Mouse (Mus musculus) forebrain, embryonic 16.5 days (tissue): ENCODE data around the gene Cacna2d3. TPM values are rescaled to one million over a fixed set of nuclear protein-coding genes. Genes with fewer than 3 reads are reported as not detected.

Experiments used
- ATAC-seq: fragments of 200-750 bp; cut with Nextera tagmentation; 2 replicates; pipeline ENCODE4 v1.8.0; 2017; ENCODE audit warnings: mild to moderate bottlenecking, moderate library complexity
- H3K27ac ChIP-seq: fragments of 300-500 bp; sonication (generic); 2 replicates; pipeline ENCODE4 v1.5.1; 2014; ENCODE audit warnings: low read length, control low read depth
- H3K27me3 ChIP-seq: fragments of 300-500 bp; sonication (generic); replicated peaks from 2 replicates; pipeline ENCODE4 v1.6.1; 2014; ENCODE audit warnings: low read length; ENCODE audit not compliant: control insufficient read depth, insufficient read depth
- H3K36me3 ChIP-seq: fragments of 300-500 bp; sonication (generic); 2 replicates; pipeline ENCODE4 v1.6.1; 2014; ENCODE audit not compliant: control insufficient read depth, insufficient read depth
- H3K4me1 ChIP-seq: fragments of 300-500 bp; sonication (generic); replicated peaks from 2 replicates; pipeline ENCODE4 v1.6.1; 2014; ENCODE audit warnings: low read length; ENCODE audit not compliant: control insufficient read depth, insufficient read depth
- H3K4me2 ChIP-seq: fragments of 300-500 bp; sonication (generic); 2 replicates; pipeline ENCODE4 v1.6.1; 2014; ENCODE audit warnings: mild to moderate bottlenecking, low read length, control low read depth
- H3K4me3 ChIP-seq: fragments of 300-500 bp; sonication (generic); replicated peaks from 2 replicates; pipeline ENCODE4 v1.5.1; 2014; ENCODE audit warnings: mild to moderate bottlenecking, low read length, control low read depth
- H3K9ac ChIP-seq: fragments of 300-500 bp; sonication (generic); replicated peaks from 2 replicates; pipeline ENCODE4 v1.6.1; 2014; ENCODE audit warnings: low read depth, low read length, control low read depth
- H3K9me3 ChIP-seq: fragments of 300-500 bp; sonication (generic); 2 replicates; pipeline ENCODE4 v1.6.1; 2016; ENCODE audit warnings: low read length; ENCODE audit not compliant: control insufficient read depth
- WGBS: fragments of 180-500 bp; shearing (Covaris S2); extraction: QIAGEN DNeasy Blood & Tissue Kit; methylation state at CpG from one replicate; pipeline ENCODE4 v1.1.7; 2014; 5-methylcytosine and 5-hydroxymethylcytosine counted together
- polyA plus RNA-seq: library from polyadenylated mRNA; unstranded; fragments of >200 nt; fragmentation: Nextera tagmentation; extraction: Ambion mirVana; gene quantifications from 2 replicates; pipeline ENCODE4 v1.2.1, GENCODE M21; 2015

Gene Cacna2d3
- polyA plus RNA-seq, 1 experiment from 2014 or later, result 34.0 TPM

GRCm38 (mm10) chr14:29027276-29027675, 694.4 kb downstream of the Cacna2d3 start:
- Histone ChIP-seq H3K27ac (0 out of 2 replicates have a peak overlapping the region, but pooled peaks have one; percentile 22), H3K4me3 (no peak overlapping the region), H3K27me3 (no peaks in the 10 kb centered on the region), H3K36me3 (no peaks in the 10 kb centered on the region), H3K4me1 (peaks cover 27% of the 10 kb centered on the region), H3K9ac (no peak overlapping the region), H3K9me3 (no peaks in the 10 kb centered on the region), H3K4me2 (no peak overlapping the region)
- 86% methylated on average over 5 of the region's 5 CpGs for WGBS
- ATAC-seq, result no peak

DNA sequence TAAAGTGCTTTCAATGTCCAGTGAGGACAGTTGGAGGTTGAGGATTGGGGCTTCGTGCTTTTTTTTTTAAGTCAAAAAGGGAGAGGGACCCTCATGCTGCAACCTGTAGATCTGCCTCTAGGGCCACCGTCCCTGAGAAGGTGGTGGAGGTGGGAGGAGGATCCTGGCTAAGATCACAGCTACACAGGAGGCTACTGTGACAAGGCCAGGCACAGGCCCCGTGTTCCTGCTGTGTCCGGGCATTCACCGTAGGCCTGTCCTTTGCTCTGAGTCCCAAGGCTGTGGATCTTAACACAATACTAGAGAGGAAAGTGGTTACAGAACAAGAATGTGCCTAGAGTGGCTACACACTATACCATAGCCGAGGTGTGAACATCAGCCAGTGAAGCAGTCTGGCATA, 696.3 kb downstream of the Cacna2d3 start:
- H3K36me3 ChIP-seq, result no peaks in the 10 kb centered on the region
- no peaks in the 10 kb centered on the region for H3K27me3 ChIP-seq
- H3K9ac ChIP-seq, result no peak overlapping the region
- WGBS, result 87% methylated on average over 6 of the region's 6 CpGs
- no peak overlapping the region for H3K27ac ChIP-seq
- no peak overlapping the region for H3K4me3 ChIP-seq
- H3K4me1 ChIP-seq, result peaks cover 20% of the 10 kb centered on the region
- ATAC-seq, result no peak
- no peaks in the 10 kb centered on the region for H3K9me3 ChIP-seq
- no peak overlapping the region for H3K4me2 ChIP-seq

GRCm38 (mm10) chr14:29023246-29023645, 698.4 kb downstream of the Cacna2d3 start:
- Histone ChIP-seq H3K27ac (no peak overlapping the region), H3K27me3 (no peaks in the 10 kb centered on the region), H3K4me3 (no peak overlapping the region), H3K4me2 (no peak overlapping the region), H3K9ac (no peak overlapping the region), H3K9me3 (no peaks in the 10 kb centered on the region), H3K36me3 (no peaks in the 10 kb centered on the region), H3K4me1 (peaks cover 4% of the 10 kb centered on the region)
- WGBS, result 96% methylated on average over 4 of the region's 4 CpGs
- no peak for ATAC-seq

DNA sequence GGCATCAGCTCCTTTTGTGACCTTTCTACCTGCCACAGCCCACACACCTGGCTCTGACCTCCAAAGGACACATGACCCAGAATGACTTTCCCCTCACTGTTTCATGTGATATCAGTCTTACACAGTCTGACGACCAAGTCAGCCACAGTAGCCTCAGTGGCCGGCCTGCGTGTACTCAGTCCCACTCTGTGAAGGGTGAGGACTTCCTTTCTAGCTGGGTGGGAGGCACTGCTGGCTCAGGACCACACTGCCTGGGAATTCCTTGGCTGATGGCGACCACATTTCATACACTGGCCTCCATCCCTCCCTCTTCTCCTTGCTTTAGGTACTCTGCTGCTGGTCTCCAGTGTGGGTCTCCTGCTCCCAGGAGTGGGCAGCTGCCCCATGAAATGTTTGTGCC, 700.4 kb downstream of the Cacna2d3 start:
- Histone ChIP-seq H3K4me1 (no peaks in the 10 kb centered on the region; the same call in 1 of the 2 replicates), H3K36me3 (no peaks in the 10 kb centered on the region), H3K9me3 (no peaks in the 10 kb centered on the region), H3K27me3 (no peaks in the 10 kb centered on the region), H3K27ac (no peak overlapping the region), H3K9ac (no peak overlapping the region), H3K4me2 (no peak overlapping the region), H3K4me3 (no peak overlapping the region)
- WGBS, result 85% methylated on average over 4 of the region's 4 CpGs
- no peak for ATAC-seq

DNA sequence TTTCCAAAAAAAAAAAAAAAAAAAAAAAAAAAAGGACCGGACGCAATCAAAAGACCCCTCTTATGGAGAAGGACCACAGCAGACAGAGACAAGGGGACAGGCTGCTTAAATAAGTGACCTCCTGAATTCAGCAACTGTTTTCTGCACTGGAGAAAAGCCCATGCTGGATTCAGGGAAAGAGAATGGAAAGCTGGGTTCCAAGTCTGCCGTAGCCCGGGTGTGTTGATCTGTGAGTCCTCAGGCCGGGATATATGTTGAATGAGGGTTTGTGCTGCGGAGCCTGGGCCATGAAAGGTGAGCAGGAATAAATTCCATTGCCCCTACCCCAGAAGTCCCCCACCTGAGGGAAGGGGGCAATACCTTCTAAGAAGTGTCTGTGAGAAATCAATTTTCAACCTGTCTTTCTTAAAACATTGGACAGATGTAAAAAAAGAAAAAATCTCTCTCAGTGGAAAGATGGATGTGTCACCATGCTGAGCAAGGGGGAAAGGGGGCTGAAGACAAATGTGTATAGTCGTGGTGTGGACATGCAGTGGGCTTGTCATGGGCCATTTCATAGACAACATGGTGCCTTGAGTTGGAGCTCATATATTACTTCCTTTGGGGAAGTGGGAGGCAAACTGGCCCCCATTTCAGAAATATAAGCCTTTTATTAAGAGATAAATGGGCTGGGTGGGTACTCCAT, 703.2 kb downstream of the Cacna2d3 start:
- Histone ChIP-seq H3K27me3 (no peaks in the 10 kb centered on the region), H3K36me3 (no peaks in the 10 kb centered on the region), H3K4me1 (no peaks in the 10 kb centered on the region), H3K27ac (no peak overlapping the region), H3K4me3 (no peak overlapping the region), H3K9me3 (no peaks in the 10 kb centered on the region), H3K4me2 (no peak overlapping the region), H3K9ac (no peak overlapping the region)
- ATAC-seq, result no peak
- WGBS, result 17% methylated on average over 7 of the region's 7 CpGs

GRCm38 (mm10) chr14:29017883-29018282, 703.8 kb downstream of the Cacna2d3 start, which contains the start of gene Lrtm1:
TSS of gene Lrtm1 (plus strand) at chr14:29018208.
- H3K4me1 ChIP-seq, result no peaks in the 10 kb centered on the region
- ATAC-seq, result no peak

DNA sequence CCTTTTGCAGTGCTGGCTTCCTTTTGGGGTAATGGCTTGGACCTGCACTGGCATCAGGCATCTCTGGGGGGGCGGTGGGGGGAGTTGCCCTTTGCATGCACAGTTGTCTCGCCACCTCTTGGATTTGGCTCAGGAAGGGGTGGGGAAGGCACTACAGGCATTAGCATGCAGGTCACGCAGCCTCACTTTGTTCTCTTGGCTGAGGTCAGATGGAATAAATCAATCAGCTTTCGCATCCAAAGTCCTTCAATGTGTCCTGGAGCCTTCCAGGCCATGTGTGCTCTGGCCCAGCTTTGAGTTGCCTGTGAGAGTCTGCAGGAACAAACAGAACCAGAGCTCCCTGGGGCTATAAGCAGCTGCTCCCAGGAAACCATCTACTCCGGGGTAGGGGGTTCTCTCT, 705.8 kb downstream of the Cacna2d3 start:
- 25% methylated on average over 5 of the region's 5 CpGs for WGBS
- Histone ChIP-seq H3K9me3 (0 out of 2 replicates have a peak, but pooled peaks cover 2% of the 10 kb centered on the region), H3K4me1 (no peaks in the 10 kb centered on the region), H3K9ac (no peak overlapping the region), H3K4me2 (no peak overlapping the region), H3K36me3 (no peaks in the 10 kb centered on the region), H3K4me3 (no peak overlapping the region), H3K27me3 (no peaks in the 10 kb centered on the region), H3K27ac (no peak overlapping the region)
- ATAC-seq, result peak; percentile 54

More at GRCm38 (mm10) chr14:29017883-29018282, 703.8 kb downstream of the Cacna2d3 start, which contains the start of gene Lrtm1:
- Histone ChIP-seq H3K4me3 (no peak within 1 kb of the TSS), H3K27ac (no peak within 1 kb of the TSS), H3K9ac (no peak within 1 kb of the TSS), H3K4me2 (no peak within 1 kb of the TSS), H3K9me3 (no peaks in the 10 kb centered on the region), H3K36me3 (no peaks in the 10 kb centered on the region), H3K27me3 (no peaks in the 10 kb centered on the region)
- 13% methylated on average over 5 of the region's 5 CpGs for WGBS

DNA sequence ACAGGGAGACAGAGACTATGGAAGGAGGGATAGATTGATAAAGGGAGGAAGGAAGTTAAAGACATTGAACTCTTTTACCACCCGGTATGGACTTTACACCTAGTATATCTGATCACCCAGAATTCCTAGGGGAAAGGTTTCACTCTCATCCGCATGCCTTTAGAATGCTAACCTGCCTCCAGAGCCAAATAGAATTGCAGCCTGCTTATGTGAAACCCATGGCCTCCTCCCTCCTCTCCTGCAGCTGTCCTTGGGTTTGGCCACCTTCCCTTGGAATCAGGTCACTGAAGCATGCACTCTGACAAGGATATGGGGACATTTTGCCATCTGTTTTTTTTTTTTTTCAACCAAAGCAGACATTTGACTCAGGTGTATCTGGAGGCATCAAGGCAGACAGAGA, 707.0 kb downstream of the Cacna2d3 start:
- Histone ChIP-seq H3K27ac (no peak overlapping the region), H3K4me1 (0 out of 2 replicates have a peak, but pooled peaks cover 2% of the 10 kb centered on the region), H3K4me2 (no peak overlapping the region), H3K36me3 (no peaks in the 10 kb centered on the region), H3K4me3 (no peak overlapping the region), H3K9me3 (0 out of 2 replicates have a peak, but pooled peaks cover 2% of the 10 kb centered on the region), H3K27me3 (no peaks in the 10 kb centered on the region), H3K9ac (no peak overlapping the region)
- 90% methylated on average over 2 of the region's 2 CpGs for WGBS
- no peak for ATAC-seq

DNA sequence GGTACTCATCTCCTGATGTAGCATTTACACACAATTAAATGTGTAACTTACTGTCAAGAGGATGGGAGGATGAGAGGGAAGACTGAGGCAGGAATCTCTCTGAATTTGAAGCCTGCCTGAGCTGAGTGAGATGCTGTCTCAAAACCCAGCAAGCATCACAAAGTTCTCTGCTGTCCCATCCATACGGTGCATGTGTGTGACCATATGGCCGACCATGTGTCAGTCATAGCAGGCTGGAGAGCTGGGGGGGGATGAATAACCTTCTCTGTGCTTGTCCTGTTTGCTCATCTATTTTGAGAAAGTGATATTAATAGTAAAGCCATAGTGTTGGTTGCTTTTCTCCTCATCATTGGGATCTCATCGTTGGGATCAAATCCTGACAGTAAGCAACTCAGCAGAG, 708.5 kb downstream of the Cacna2d3 start:
- Histone ChIP-seq H3K36me3 (no peaks in the 10 kb centered on the region), H3K9ac (no peak overlapping the region)
- 86% methylated on average over 3 of the region's 3 CpGs for WGBS

More for the DNA sequence above, 708.5 kb downstream of the Cacna2d3 start:
- 0 out of 2 replicates have a peak, but pooled peaks cover 2% of the 10 kb centered on the region for H3K9me3 ChIP-seq
- ATAC-seq, result no peak
- H3K4me3 ChIP-seq, result no peak overlapping the region
- H3K27me3 ChIP-seq, result no peaks in the 10 kb centered on the region
- H3K4me1 ChIP-seq, result 0 out of 2 replicates have a peak, but pooled peaks cover 2% of the 10 kb centered on the region
- no peak overlapping the region for H3K27ac ChIP-seq
- no peak overlapping the region for H3K4me2 ChIP-seq
